Mouse (Mus musculus) ES-E14 (cell line): ENCODE measurements around the gene Apon. TPM values are rescaled to one million over a fixed set of nuclear protein-coding genes. Genes with fewer than 3 reads are reported as not detected.
A peak's percentile ranks its signal among the peaks of the same experiment; 100 is the strongest.
"Not testable (repeated sequence)": the region's sequence is repeated elsewhere in the genome, so short reads cannot be mapped to it uniquely, and the experiment has no call there.

Experiments
- DNase-seq: peaks from one replicate; pipeline ENCODE4 v3.0.0-alpha.2; 2013; ENCODE audit warnings: low read depth, low spot score
- H3K27ac ChIP-seq: 2 replicates; pipeline ENCODE4 v1.5.1; 2012; ENCODE audit warnings: low read depth, mild to moderate bottlenecking, low read length, moderate library complexity, mixed read lengths; ENCODE audit not compliant: poor library complexity, insufficient read depth, severe bottlenecking
- H3K36me3 ChIP-seq: 2 replicates; pipeline ENCODE4 v1.6.1; 2012; ENCODE audit warnings: mild to moderate bottlenecking, low read length, moderate library complexity, mixed read lengths; ENCODE audit not compliant: control insufficient read depth, poor library complexity, insufficient read depth, severe bottlenecking
- H3K4me1 ChIP-seq, 2 experiments: fragments of 150-350 bp in 1 of 2; sonication (generic) in 1 of 2; 2 replicates each; pipeline ENCODE4 v1.6.1; 2012; ENCODE audit warnings: low read length in 2 of 2, mild to moderate bottlenecking in 1 of 2, mixed read lengths in 1 of 2; ENCODE audit not compliant: control insufficient read depth in 2 of 2, insufficient read depth in 2 of 2, poor library complexity in 1 of 2
- H3K4me3 ChIP-seq, 2 experiments: fragments of 150-350 bp in 1 of 2; sonication (generic) in 1 of 2; 2 replicates each; pipeline ENCODE4 v1.5.1; 2012; ENCODE audit warnings: low read length in 2 of 2, low read depth in 1 of 2, mild to moderate bottlenecking in 1 of 2, mixed read lengths in 1 of 2; ENCODE audit not compliant: insufficient read depth in 1 of 2, poor library complexity in 1 of 2, severe bottlenecking in 1 of 2
- H3K9ac ChIP-seq: 2 replicates; pipeline ENCODE4 v1.6.1; 2012; ENCODE audit warnings: low read depth, mild to moderate bottlenecking, low read length, mixed read lengths; ENCODE audit not compliant: poor library complexity, insufficient read depth, severe bottlenecking
- H3K9me3 ChIP-seq: fragments of 150-350 bp; sonication (generic); 2 replicates; pipeline ENCODE4 v1.6.1; 2012; ENCODE audit warnings: low read depth, mild to moderate bottlenecking, low read length; ENCODE audit not compliant: control insufficient read depth, insufficient read depth
- CHD2 ChIP-seq: IDR thresholded peaks from 2 replicates; pipeline ENCODE4 v1.6.1; 2014; ENCODE audit warnings: mild to moderate bottlenecking, low read depth, low read length, inconsistent platforms
- HCFC1 ChIP-seq: IDR thresholded peaks from 2 replicates; pipeline ENCODE4 v1.6.1; 2012; ENCODE audit warnings: low read length, inconsistent platforms, borderline replicate concordance; ENCODE audit not compliant: insufficient read depth
- MAFK ChIP-seq: IDR thresholded peaks from 2 replicates; pipeline ENCODE4 v1.6.1; 2014; ENCODE audit warnings: mild to moderate bottlenecking, low read depth, low read length, inconsistent platforms; ENCODE audit not compliant: insufficient read depth
- ZC3H11A ChIP-seq: IDR thresholded peaks from 2 replicates; pipeline ENCODE4 v1.6.1; 2012; ENCODE audit warnings: low read depth, mild to moderate bottlenecking, inconsistent platforms, low read length, borderline replicate concordance
- ZNF384 ChIP-seq: IDR thresholded peaks from 2 replicates; pipeline ENCODE4 v1.6.1; 2012; ENCODE audit warnings: low read depth, low read length, inconsistent platforms
- in situ Hi-C, 2 experiments: fragments of 600-800 bp; cut with MboI; formaldehyde crosslinking; loops; one replicate each; pipeline ENCODE4 v1.15.1; 2025; ENCODE audit warnings: low sequenced_read_pairs in 2 of 2, inconsistent platforms in 1 of 2; ENCODE audit not compliant: unreplicated experiment in 2 of 2
- total RNA-seq: library from RNA; depleted of rRNA; stranded (reverse); fragments of 300-350 nt; gene quantifications from 2 replicates; pipeline ENCODE4 v1.2.3, GENCODE M21; 2012

Apon gene
- total RNA-seq, 1 experiment: 0.31 TPM

- TF ChIP-seq CHD2: no peak
- no peak; the same call in 1 of the 2 replicates for TF ChIP-seq ZNF384
- TF ChIP-seq MAFK: no peak
- no peak for TF ChIP-seq HCFC1
- TF ChIP-seq ZC3H11A: no peak
- Histone ChIP-seq H3K4me1 (peaks cover 2 to 4% of the 10 kb centered on the region in 2 experiments; a peak in 1 of 4 replicates), H3K36me3 (peaks cover 9% of the 10 kb centered on the region; the same call in 1 of the 2 replicates), H3K9me3 (no peaks in the 10 kb centered on the region), H3K27ac (no peak overlapping the region), H3K4me3 (peak overlapping the region; percentile 53 to 64), H3K9ac (peak overlapping the region; percentile 57)
- in situ Hi-C loops: no loop called here
- DNase-seq: peak; percentile 71
These were observed 41.0 kb upstream of the Apon start for GRCm38 (mm10) chr10:128212871-128213323.

DNA sequence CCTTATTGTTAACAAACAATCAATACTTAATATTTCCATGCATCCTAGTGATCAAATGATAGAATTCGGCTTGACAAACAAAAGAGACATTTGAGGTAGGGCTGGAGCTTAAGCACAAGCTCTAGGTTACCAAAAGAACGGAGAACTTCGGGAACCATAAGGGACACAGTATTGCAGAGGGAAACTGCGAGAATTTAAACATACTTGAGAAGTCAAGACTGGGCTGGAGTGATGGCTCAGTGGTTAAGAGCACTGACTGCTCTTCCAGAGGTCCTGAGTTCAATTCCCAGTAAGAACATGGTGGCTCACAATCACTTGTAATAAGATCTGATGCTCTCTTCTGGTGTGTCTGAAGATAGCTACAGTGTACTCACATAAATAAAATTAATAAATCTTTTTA, 39.8 kb upstream of the Apon start:
- H3K9ac ChIP-seq, DNase-seq, H3K27ac ChIP-seq, H3K36me3 ChIP-seq, H3K4me1 ChIP-seq, in situ Hi-C loops, H3K9me3 ChIP-seq, H3K4me3 ChIP-seq: not testable (repeated sequence)

GRCm38 (mm10) chr10:128214981-128215380, 38.9 kb upstream of the Apon start:
- Histone ChIP-seq H3K27ac (no peak overlapping the region), H3K4me1 (peaks cover 2 to 4% of the 10 kb centered on the region in 2 experiments; a peak in 1 of 4 replicates), H3K9me3 (no peaks in the 10 kb centered on the region), H3K36me3 (peaks cover 5% of the 10 kb centered on the region; the same call in 1 of the 2 replicates), H3K9ac (no peak overlapping the region), H3K4me3 (no peak overlapping the region)
- in situ Hi-C loops: no loop called here
- TF ChIP-seq ZC3H11A: no peak
- TF ChIP-seq CHD2: no peak
- no peak for TF ChIP-seq ZNF384
- TF ChIP-seq HCFC1: no peak
- no peak for TF ChIP-seq MAFK
- DNase-seq: no peak

GRCm38 (mm10) chr10:128218387-128219117, 35.3 kb upstream of the Apon start:
- Histone ChIP-seq H3K27ac (no peak overlapping the region), H3K9ac (no peak overlapping the region), H3K9me3 (no peaks in the 10 kb centered on the region), H3K4me3 (no peak overlapping the region), H3K4me1 (peaks cover 0 to 4% of the 10 kb centered on the region in 2 experiments; a peak in 2 of 4 replicates), H3K36me3 (no peaks in the 10 kb centered on the region)
- TF ChIP-seq HCFC1 (no peak), ZC3H11A (no peak), CHD2 (no peak), MAFK (no peak), ZNF384 (no peak)
- DNase-seq: no peak
- in situ Hi-C loops: no loop called here
